20 mouse cellular contexts compared by ENCODE assay signal in genomic region chr11:103638790-103639189, GRCm38 (mm10). TPM values are rescaled to one million over a fixed set of nuclear protein-coding genes. Genes with fewer than 3 reads are reported as not detected.
DNase-seq lines count a peak whose midpoint lies in the region; ATAC-seq and TF ChIP-seq lines count a peak whose summit lies in the region.
"Had no signal": no experiment of that assay in that cellular context is flagged by ENCODE, and none has a peak within 500 bp of the region (broad histone marks: within the 10 kb centered on the region; RNA-seq: fewer than 3 reads in every experiment).

Gene Lyzl6, minus strand, starts transcription at chr11:103638890.

- in situ Hi-C loops in CH12.LX (cut with MboI; ENCODE audit: low pct_ligation_motif_present, low pct_unique_long_range_greater_than_20kb, low sequenced_read_pairs) = no loop called here

- intact Hi-C loops in left cerebral cortex, postnatal 25 days (cut with DNase I) = loop anchor here (1.0 to 2.0 kb wide), 2 partner anchors 37 to 120 kb away; no protein-coding TSS in a partner anchor

- WGBS in heart, embryonic 10.5 days = 66% methylated on average over 3 of the region's 3 CpGs
- WGBS in hindbrain, embryonic 11.5 days = 76% methylated on average over 3 of the region's 3 CpGs
- 79% methylated on average over 3 of the region's 3 CpGs for WGBS in limb, embryonic 13.5 days

- H3K79me2 ChIP-seq in CH12.LX (replicated peaks; ENCODE audit: control insufficient read depth, extremely low read depth, insufficient read depth, poor library complexity, severe bottlenecking) = no peaks in the 10 kb centered on the region

- no peak for TF ChIP-seq CTCF in CH12.LX (conservative IDR thresholded peaks at IDR 0.05 in 1 of 2, IDR thresholded peaks at IDR 0.05 in 1 of 2; ENCODE audit: low read depth in 2 of 2, low read length in 2 of 2)

- H3K4me3 ChIP-seq in heart, embryonic 10.5 days = no peak within 1 kb of the TSS
- H3K4me3 ChIP-seq in CH12.LX (replicated peaks in 1 of 3; ENCODE audit: low read depth in 2 of 3, low read length in 2 of 3, poor library complexity in 1 of 3) = no peak within 1 kb of the TSS
- no peak within 1 kb of the TSS for H3K4me3 ChIP-seq in hindbrain, embryonic 11.5 days (ENCODE audit: low read depth, low read length)
- H3K4me3 ChIP-seq in limb, embryonic 13.5 days = no peak within 1 kb of the TSS

- no peaks in the 10 kb centered on the region for H3K9me3 ChIP-seq in heart, embryonic 10.5 days
- H3K9me3 ChIP-seq in CH12.LX (replicated peaks; ENCODE audit: low read length) = no peaks in the 10 kb centered on the region
- H3K9me3 ChIP-seq in hindbrain, embryonic 11.5 days (ENCODE audit: control insufficient read depth, low read length) = no peaks in the 10 kb centered on the region
- no peaks in the 10 kb centered on the region for H3K9me3 ChIP-seq in limb, embryonic 13.5 days

- TF ChIP-seq EP300 in CH12.LX (IDR thresholded peaks at IDR 0.05; ENCODE audit: low read length) = no peak

- peak; percentile 58 for DNase-seq in heart, adult 11 months
- DNase-seq in heart, embryonic 10.5 days (ENCODE audit: low spot score) = no peak
- no peak for DNase-seq in CH12.LX (ENCODE audit: extremely low read depth)
- no peak for DNase-seq in hindbrain, embryonic 11.5 days (ENCODE audit: low spot score)
- DNase-seq in left cerebral cortex, postnatal 25 days (ENCODE audit: low spot score in 2 of 2) = no peak
- DNase-seq in lung, postnatal 10 days = no peak
- DNase-seq in thymus, adult 18-20 months = no peak

- no peaks in the 10 kb centered on the region for H3K4me1 ChIP-seq in heart, embryonic 10.5 days
- H3K4me1 ChIP-seq in CH12.LX (ENCODE audit: control insufficient read depth in 1 of 2, insufficient read depth in 2 of 2) = no peaks in the 10 kb centered on the region
- no peaks in the 10 kb centered on the region for H3K4me1 ChIP-seq in hindbrain, embryonic 11.5 days (replicated peaks; ENCODE audit: control insufficient read depth, insufficient read depth, low read length)
- no peaks in the 10 kb centered on the region for H3K4me1 ChIP-seq in limb, embryonic 13.5 days

- no peak within 1 kb of the TSS for H3K9ac ChIP-seq in CH12.LX (ENCODE audit: insufficient read depth, low read depth)
- H3K9ac ChIP-seq in hindbrain, embryonic 11.5 days (ENCODE audit: low read depth, low read length) = no peak within 1 kb of the TSS
- H3K9ac ChIP-seq in limb, embryonic 13.5 days = no peak within 1 kb of the TSS

- H3K36me3 ChIP-seq in heart, embryonic 10.5 days = no peaks in the 10 kb centered on the region
- no peaks in the 10 kb centered on the region for H3K36me3 ChIP-seq in CH12.LX (replicated peaks in 1 of 2; ENCODE audit: control insufficient read depth in 1 of 2, insufficient read depth in 1 of 2, low read length in 1 of 2)
- H3K36me3 ChIP-seq in hindbrain, embryonic 11.5 days (ENCODE audit: control insufficient read depth, insufficient read depth, low read length) = no peaks in the 10 kb centered on the region
- no peaks in the 10 kb centered on the region for H3K36me3 ChIP-seq in limb, embryonic 13.5 days

- H3K4me2 ChIP-seq in CH12.LX (ENCODE audit: insufficient read depth, low read depth, poor library complexity, severe bottlenecking) = 0 out of 2 replicates have a peak within 1 kb of the TSS, but pooled peaks have one; percentile 41
- H3K4me2 ChIP-seq in hindbrain, embryonic 11.5 days (replicated peaks; ENCODE audit: low read depth, low read length) = peak within 1 kb of the TSS; percentile 24; the same call in 1 of the 2 replicates
- peak within 1 kb of the TSS; percentile 34; the same call in 1 of the 2 replicates for H3K4me2 ChIP-seq in limb, embryonic 13.5 days (replicated peaks)

- TF ChIP-seq RAD21 in CH12.LX (IDR thresholded peaks at IDR 0.05; ENCODE audit: low read depth, low read length) = no peak

- H3K27ac ChIP-seq in heart, embryonic 10.5 days = no peak within 1 kb of the TSS
- no peak within 1 kb of the TSS for H3K27ac ChIP-seq in CH12.LX (ENCODE audit: insufficient read depth, low read depth)
- no peak within 1 kb of the TSS for H3K27ac ChIP-seq in hindbrain, embryonic 11.5 days (ENCODE audit: low read depth, low read length)
- H3K27ac ChIP-seq in limb, embryonic 13.5 days = no peak within 1 kb of the TSS

- peaks cover 51% of the 10 kb centered on the region for H3K27me3 ChIP-seq in heart, embryonic 10.5 days (ENCODE audit: insufficient read depth, poor library complexity, severe bottlenecking)
- peaks cover 92% of the 10 kb centered on the region for H3K27me3 ChIP-seq in CH12.LX (replicated peaks)
- 0 out of 2 replicates have a peak, but pooled peaks cover 2% of the 10 kb centered on the region for H3K27me3 ChIP-seq in hindbrain, embryonic 11.5 days (ENCODE audit: control insufficient read depth, insufficient read depth, low read length)
- H3K27me3 ChIP-seq in limb, embryonic 13.5 days = peaks cover 24% of the 10 kb centered on the region

- ATAC-seq in hindbrain, embryonic 11.5 days (ENCODE audit: low FRiP score) = no peak
- no peak for ATAC-seq in limb, embryonic 13.5 days (ENCODE audit: low FRiP score, low read depth)

- dilution Hi-C loops in CH12.LX (cut with MboI; ENCODE audit: extremely low pct_ligation_motif_present, extremely low pct_unique_long_range_greater_than_20kb, low sequenced_read_pairs) = no loop called here

- TF ChIP-seq POLR2A in CH12.LX (IDR thresholded peaks at IDR 0.05; ENCODE audit: low read depth, low read length) = no peak

TF ChIP-seq in CH12.LX, 34 proteins besides CTCF, POLR2A, EP300 and RAD21:
- no peak for TF ChIP-seq CHD1 (IDR thresholded peaks at IDR 0.05; ENCODE audit: low read depth, low read length)
- TF ChIP-seq ZC3H11A (IDR thresholded peaks at IDR 0.05; ENCODE audit: low read depth, low read length) = no peak
- TF ChIP-seq TBP (conservative IDR thresholded peaks at IDR 0.05; ENCODE audit: low read depth, low read length) = no peak
- no peak for TF ChIP-seq USF2 (conservative IDR thresholded peaks at IDR 0.05; ENCODE audit: low read depth, low read length)
- no peak for TF ChIP-seq JUND (conservative IDR thresholded peaks at IDR 0.05; ENCODE audit: low read depth, low read length)
- no peak for TF ChIP-seq BHLHE40 (IDR thresholded peaks at IDR 0.05; ENCODE audit: low read depth, low read length)

RNA-seq across cellular contexts. Expression of gene Lyzl6, which starts in this region (rescaled TPM):
- polyA plus RNA-seq in heart, embryonic 10.5 days (2016; fragmentation: Nextera tagmentation; extraction: Ambion mirVana) = not detected in 2 replicates
- total RNA-seq in CH12.LX (2012; rRNA removed) (not detected in 2 replicates), CH12.LX (2014; rRNA removed) (not detected in 2 replicates)
- polyA plus RNA-seq in CH12.LX (2012; ENCODE audit: insufficient read length, low read depth) = not detected in 2 replicates
- not detected in 2 replicates for polyA plus RNA-seq in hindbrain, embryonic 11.5 days (2014; fragmentation: Nextera tagmentation; extraction: Ambion mirVana)
- polyA plus RNA-seq in limb, embryonic 13.5 days (2015; fragmentation: Nextera tagmentation; extraction: Ambion mirVana) = not detected in 2 replicates
- total RNA-seq in left cerebral cortex, postnatal 25 days (2021) = not detected
- total RNA-seq: adrenal gland, adult 18-20 months; ES-E14; gastrocnemius, adult 8-10 months; layer of hippocampus, adult 18-20 months; left cerebral cortex, adult 18-20 months; liver, adult 2 months had no signal
- polyA plus RNA-seq: C2C12; embryonic facial prominence, embryonic 11.5 days; heart, embryonic 14.5 days; kidney, embryonic 14.5 days; liver, adult 2 months; lung, adult 2 months; thymus, postnatal 0 days had no signal
